Mouse (Mus musculus) CD4-positive, CD25-positive, alpha-beta regulatory T cell, adult 4 months (primary cell): ENCODE results near the gene Pard3. TPM values are rescaled to one million over a fixed set of nuclear protein-coding genes. Genes with fewer than 3 reads are reported as not detected.

Source experiments
- polyA plus RNA-seq, 2 experiments: library from polyadenylated mRNA; unstranded; fragments of 100-300 nt; shearing (Covaris generic); gene quantifications; one replicate each; pipeline ENCODE4 v1.2.1; 2017

Pard3 gene
- polyA plus RNA-seq, 2 experiments from 2014 or later, result 0.75 TPM; not detected in 1

Other genes with a start within 250 kb of the Pard3 start
- 10 to 100 TPM; 28.5 to 80.4 TPM for gene Tomm20, start 118.0 kb upstream of the Pard3 start, polyA plus RNA-seq
- gene Rbm34, start 92.8 kb upstream of the Pard3 start, polyA plus RNA-seq, result 10 to 100 TPM; 12.7 to 20.8 TPM